Comparison of ENCODE assay signal across 25 mouse cellular contexts in genomic region chr8:49106531-49106930, GRCm38 (mm10).
A peak's percentile ranks its signal among the peaks of the same experiment; 100 is the strongest.
DNase-seq lines count a peak whose midpoint lies in the region; ATAC-seq lines count a peak whose summit lies in the region.
"Had no signal": no experiment of that assay in that cellular context is flagged by ENCODE, and none has a peak within 500 bp of the region (broad histone marks: within the 10 kb centered on the region; RNA-seq: fewer than 3 reads in every experiment).

No protein-coding gene starts in this region.

- WGBS in embryonic facial prominence, embryonic 11.5 days, result 49% methylated on average over 3 of the region's 3 CpGs
- 66% methylated on average over 3 of the region's 3 CpGs for WGBS in embryonic facial prominence, embryonic 10.5 days
- 32% methylated on average over 3 of the region's 3 CpGs for WGBS in limb, embryonic 13.5 days
- WGBS in limb, embryonic 10.5 days, result 86% methylated on average over 3 of the region's 3 CpGs

- H3K9me3 ChIP-seq in embryonic facial prominence, embryonic 11.5 days (replicated peaks; ENCODE audit: control insufficient read depth, low read length), result no peaks in the 10 kb centered on the region
- H3K9me3 ChIP-seq in embryonic facial prominence, embryonic 10.5 days, result no peaks in the 10 kb centered on the region
- H3K9me3 ChIP-seq in limb, embryonic 13.5 days, result no peaks in the 10 kb centered on the region
- no peaks in the 10 kb centered on the region for H3K9me3 ChIP-seq in limb, embryonic 10.5 days (replicated peaks)
- H3K9me3 ChIP-seq: embryonic facial prominence, embryonic 13.5 days; forebrain, embryonic 13.5 days; forebrain, embryonic 15.5 days had no signal

- H3K36me3 ChIP-seq in embryonic facial prominence, embryonic 11.5 days (replicated peaks; ENCODE audit: control insufficient read depth, insufficient read depth, low read depth, low read length), result no peaks in the 10 kb centered on the region
- H3K36me3 ChIP-seq in embryonic facial prominence, embryonic 10.5 days (replicated peaks), result no peaks in the 10 kb centered on the region
- H3K36me3 ChIP-seq in limb, embryonic 13.5 days, result no peaks in the 10 kb centered on the region
- no peaks in the 10 kb centered on the region for H3K36me3 ChIP-seq in limb, embryonic 10.5 days
- H3K36me3 ChIP-seq: embryonic facial prominence, embryonic 13.5 days; forebrain, embryonic 15.5 days; G1E had no signal

- no peak overlapping the region for H3K27ac ChIP-seq in embryonic facial prominence, embryonic 11.5 days (replicated peaks; ENCODE audit: low read depth, low read length)
- H3K27ac ChIP-seq in embryonic facial prominence, embryonic 10.5 days (replicated peaks), result no peak overlapping the region
- no peak overlapping the region for H3K27ac ChIP-seq in limb, embryonic 13.5 days
- H3K27ac ChIP-seq in limb, embryonic 10.5 days, result no peak overlapping the region
- H3K27ac ChIP-seq: embryonic facial prominence, embryonic 13.5 days; forebrain, embryonic 13.5 days; forebrain, embryonic 15.5 days had no signal

- H3K27me3 ChIP-seq in embryonic facial prominence, embryonic 11.5 days (ENCODE audit: control insufficient read depth, insufficient read depth, low read length), result no peaks in the 10 kb centered on the region
- H3K27me3 ChIP-seq in embryonic facial prominence, embryonic 10.5 days (replicated peaks; ENCODE audit: low read depth, poor library complexity, severe bottlenecking), result no peaks in the 10 kb centered on the region
- no peaks in the 10 kb centered on the region for H3K27me3 ChIP-seq in limb, embryonic 13.5 days
- H3K27me3 ChIP-seq in limb, embryonic 10.5 days (ENCODE audit: low read depth, poor library complexity, severe bottlenecking), result no peaks in the 10 kb centered on the region
- H3K27me3 ChIP-seq: CH12.LX; embryonic facial prominence, embryonic 13.5 days; forebrain, embryonic 13.5 days; forebrain, embryonic 15.5 days had no signal

- no peak overlapping the region for H3K4me2 ChIP-seq in embryonic facial prominence, embryonic 11.5 days (ENCODE audit: low read depth, low read length)
- no peak overlapping the region for H3K4me2 ChIP-seq in limb, embryonic 13.5 days (replicated peaks)
- H3K4me2 ChIP-seq: embryonic facial prominence, embryonic 13.5 days; forebrain, embryonic 13.5 days; forebrain, embryonic 15.5 days had no signal

- peak; percentile 31 for DNase-seq in embryonic facial prominence, embryonic 11.5 days (ENCODE audit: low spot score)
- no peak for DNase-seq in embryonic facial prominence, embryonic 10.5 days (ENCODE audit: low spot score)
- DNase-seq in limb, embryonic 10.5 days (ENCODE audit: low spot score), result no peak
- no peak for DNase-seq in thymus, postnatal 0 days (ENCODE audit: low spot score)
- DNase-seq: adrenal gland, adult 8-10 months; adrenal gland, postnatal 14 days; adrenal gland, postnatal 36 days; B cell, adult 2 months; cerebellum, adult 11 months; cerebellum, adult 18-20 months; cerebellum, adult 8-10 months; cerebellum, adult 9-11 months; cerebellum, postnatal 14 days; cerebellum, postnatal 36 days; embryo, embryonic 11 days; forebrain, postnatal 0 days had no signal

- ATAC-seq in embryonic facial prominence, embryonic 11.5 days (replicated peaks; ENCODE audit: insufficient number of reproducible peaks, low FRiP score, low TSS enrichment, low read depth), result no peak
- peak; percentile 59; the same call in 1 of the 2 replicates for ATAC-seq in limb, embryonic 13.5 days (ENCODE audit: low FRiP score, low read depth)
- ATAC-seq: activated CD4-positive, CD25-positive, alpha-beta regulatory T cell, adult 4 months; CD4-positive, CD25-positive, alpha-beta regulatory T cell, adult 4 months; forebrain, embryonic 13.5 days; forebrain, embryonic 15.5 days; forebrain, postnatal 0 days; Patski had no signal

- H3K4me1 ChIP-seq in embryonic facial prominence, embryonic 11.5 days (ENCODE audit: control insufficient read depth, insufficient read depth, low read length), result peaks cover 3% of the 10 kb centered on the region; the same call in 1 of the 2 replicates
- peaks cover 38% of the 10 kb centered on the region for H3K4me1 ChIP-seq in embryonic facial prominence, embryonic 10.5 days
- H3K4me1 ChIP-seq in limb, embryonic 13.5 days, result peaks cover 37% of the 10 kb centered on the region
- peaks cover 32% of the 10 kb centered on the region for H3K4me1 ChIP-seq in limb, embryonic 10.5 days
- H3K4me1 ChIP-seq: forebrain, embryonic 13.5 days had no signal

- H3K4me3 ChIP-seq in embryonic facial prominence, embryonic 11.5 days (ENCODE audit: low read depth, low read length), result no peak overlapping the region
- H3K4me3 ChIP-seq in embryonic facial prominence, embryonic 10.5 days, result no peak overlapping the region
- no peak overlapping the region for H3K4me3 ChIP-seq in limb, embryonic 13.5 days
- H3K4me3 ChIP-seq in limb, embryonic 10.5 days, result no peak overlapping the region
- H3K4me3 ChIP-seq: embryonic facial prominence, embryonic 13.5 days; forebrain, embryonic 13.5 days; forebrain, embryonic 15.5 days had no signal

- H3K9ac ChIP-seq in embryonic facial prominence, embryonic 11.5 days (replicated peaks; ENCODE audit: low read length), result no peak overlapping the region
- H3K9ac ChIP-seq in limb, embryonic 13.5 days, result no peak overlapping the region
- H3K9ac ChIP-seq: embryonic facial prominence, embryonic 13.5 days; forebrain, embryonic 13.5 days; forebrain, embryonic 15.5 days; forebrain, postnatal 0 days had no signal
